Mouse (Mus musculus): ENCODE results near the gene Gm11595.

GRCm38 (mm10) chr11:99768410-99768809 is 4.3 kb downstream of the Gm11595 start:
- TF ChIP-seq POLR2A (IDR thresholded peaks at IDR 0.05; ENCODE audit: extremely low read depth, insufficient read depth, low read length) (no peak), CTCF (IDR thresholded peaks at IDR 0.05; ENCODE audit: extremely low read depth, insufficient read depth, low read length) (no peak)

Data from cortical plate, adult 2 months (tissue).